Mouse (Mus musculus) layer of hippocampus, postnatal 36 days (tissue): ENCODE measurements around the gene Pik3ca. TPM values are rescaled to one million over a fixed set of nuclear protein-coding genes. Genes with fewer than 3 reads are reported as not detected.
A peak's percentile ranks its signal among the peaks of the same experiment; 100 is the strongest.

Source experiments
- DNase-seq, 2 experiments: peaks; one replicate each; pipeline ENCODE4 v3.0.0; 2022
- total RNA-seq, 2 experiments: library from RNA; stranded (reverse); gene quantifications; 2 replicates each; pipeline ENCODE4 v1.2.3; 2021

Gene Pik3ca
- total RNA-seq, 2 experiments from 2014 or later, result 51.1 to 53.8 TPM

DNA sequence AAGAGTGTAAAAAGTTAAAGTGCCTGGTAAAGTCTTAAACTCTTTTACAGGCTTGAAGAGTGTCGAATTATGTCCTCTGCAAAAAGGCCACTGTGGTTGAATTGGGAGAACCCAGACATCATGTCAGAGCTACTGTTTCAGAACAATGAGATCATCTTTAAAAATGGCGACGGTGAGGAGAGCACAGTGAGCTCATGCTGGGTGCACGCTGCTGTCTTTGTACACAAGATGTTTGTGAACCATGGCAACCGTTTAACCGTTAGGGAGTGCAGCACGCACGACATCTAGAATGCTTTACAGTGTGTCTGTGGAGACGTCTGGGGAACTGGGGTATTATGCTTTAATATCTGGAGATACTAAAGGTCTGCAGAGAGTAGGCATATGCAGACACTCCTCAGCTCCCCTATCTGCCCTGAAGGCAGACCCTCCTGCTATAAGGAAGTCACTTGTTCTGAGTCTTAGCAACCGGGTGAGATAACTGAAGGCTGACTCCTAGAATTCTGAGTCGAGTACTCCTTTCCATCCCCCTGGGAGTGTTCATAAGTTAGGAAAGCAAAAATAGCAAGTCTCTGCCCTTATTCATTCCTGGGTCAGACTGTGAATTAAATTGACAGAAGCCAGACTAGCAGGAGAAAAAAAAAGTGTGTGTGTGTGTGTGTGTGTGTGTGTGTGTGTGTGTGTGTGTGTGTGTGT lies 57.0 kb downstream of the Pik3ca start:
- no peak for DNase-seq

DNA sequence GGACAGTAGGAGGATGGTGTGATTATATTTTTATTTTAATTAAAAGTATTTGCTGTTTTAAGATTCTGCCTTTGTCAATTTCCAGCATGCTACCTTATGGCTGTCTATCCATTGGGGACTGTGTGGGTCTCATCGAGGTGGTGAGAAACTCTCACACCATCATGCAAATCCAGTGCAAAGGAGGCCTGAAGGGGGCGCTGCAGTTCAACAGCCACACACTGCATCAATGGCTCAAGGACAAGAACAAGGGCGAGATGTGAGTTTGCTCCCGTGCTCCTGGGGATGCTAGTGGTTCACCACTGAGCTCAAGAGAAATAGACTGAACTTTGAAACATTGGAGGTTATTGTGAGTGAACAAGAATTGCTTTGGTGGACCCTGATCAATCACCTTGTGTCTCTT lies 62.3 kb downstream of the Pik3ca start:
- DNase-seq, result no peak

DNA sequence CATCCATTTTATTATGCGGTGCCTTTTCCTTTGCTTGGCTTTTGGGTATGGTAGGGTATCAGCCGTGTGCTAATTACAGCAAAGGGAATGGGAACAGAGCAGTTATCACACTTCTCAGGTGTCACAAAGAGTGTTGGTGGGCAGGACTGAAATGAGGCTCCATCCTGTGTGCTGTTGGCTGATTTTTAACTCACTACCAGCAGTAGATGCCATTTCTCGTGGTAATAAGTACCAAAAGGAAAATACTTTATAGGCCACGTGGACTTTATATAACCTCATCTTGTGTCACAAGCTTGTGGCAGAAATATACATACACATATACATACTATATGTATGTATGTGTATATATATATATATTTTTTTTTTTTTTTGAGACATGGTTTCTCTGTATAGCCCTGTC lies 69.8 kb downstream of the Pik3ca start:
- no peak for DNase-seq

DNA sequence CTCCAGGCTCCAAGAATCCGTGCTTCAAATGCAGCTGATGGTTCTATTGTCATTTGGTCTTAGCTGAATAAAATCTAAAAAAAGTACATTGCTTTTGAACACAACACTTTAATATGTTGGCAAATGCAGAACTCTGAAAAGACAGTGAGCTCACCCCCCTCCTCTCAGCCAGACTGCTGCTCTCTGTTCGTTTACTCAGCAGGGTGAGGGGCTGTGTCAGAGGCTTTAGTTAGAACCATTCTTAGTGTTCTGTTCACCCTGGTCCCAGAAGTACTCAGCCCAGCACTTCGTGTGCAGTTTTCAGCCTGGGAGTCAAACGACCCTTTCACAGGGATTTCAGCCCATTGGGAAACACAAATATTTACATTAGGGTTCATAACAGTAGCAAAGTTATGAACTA lies 70.9 kb downstream of the Pik3ca start:
- no peak for DNase-seq

DNA sequence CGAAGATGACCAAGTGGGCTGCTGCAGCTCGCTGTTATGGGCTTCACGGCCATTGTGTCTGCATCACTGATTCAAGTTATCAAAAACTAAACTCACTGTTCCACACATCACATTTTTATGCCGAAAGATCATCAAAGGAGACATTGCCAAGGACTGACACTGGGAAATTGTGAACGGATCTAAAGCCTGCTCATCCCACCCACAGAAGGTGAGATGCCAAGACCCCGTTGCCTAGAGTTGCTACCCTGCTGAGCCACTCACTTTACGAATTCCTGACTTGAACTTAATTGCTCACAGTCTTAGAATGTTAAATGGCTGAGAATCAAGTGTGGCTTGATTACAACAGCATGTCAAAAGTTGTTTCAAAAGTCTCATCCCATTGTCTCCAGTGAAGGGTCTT lies 73.0 kb downstream of the Pik3ca start:
- no peak for DNase-seq

DNA sequence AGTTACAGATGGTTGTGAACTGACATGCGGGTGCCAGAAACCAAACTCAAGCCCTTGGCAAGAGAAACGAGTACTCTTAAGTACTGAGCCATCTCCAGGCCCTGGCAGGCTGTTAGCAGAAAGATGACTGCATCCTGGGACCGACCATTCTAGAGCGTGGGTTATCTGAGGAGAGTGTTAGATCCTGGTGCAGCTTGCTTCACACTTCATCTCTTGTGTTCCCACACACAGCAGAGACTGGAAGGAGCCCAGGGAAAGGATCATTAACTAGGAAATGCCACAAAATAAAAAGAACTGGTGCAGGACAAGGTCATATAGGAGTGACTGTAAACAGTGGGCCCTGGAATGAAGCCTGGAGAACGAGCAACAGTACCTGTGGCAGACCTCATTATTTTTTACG lies 73.6 kb downstream of the Pik3ca start:
- peak in 1 of 2 experiments; percentile 5 for DNase-seq

DNA sequence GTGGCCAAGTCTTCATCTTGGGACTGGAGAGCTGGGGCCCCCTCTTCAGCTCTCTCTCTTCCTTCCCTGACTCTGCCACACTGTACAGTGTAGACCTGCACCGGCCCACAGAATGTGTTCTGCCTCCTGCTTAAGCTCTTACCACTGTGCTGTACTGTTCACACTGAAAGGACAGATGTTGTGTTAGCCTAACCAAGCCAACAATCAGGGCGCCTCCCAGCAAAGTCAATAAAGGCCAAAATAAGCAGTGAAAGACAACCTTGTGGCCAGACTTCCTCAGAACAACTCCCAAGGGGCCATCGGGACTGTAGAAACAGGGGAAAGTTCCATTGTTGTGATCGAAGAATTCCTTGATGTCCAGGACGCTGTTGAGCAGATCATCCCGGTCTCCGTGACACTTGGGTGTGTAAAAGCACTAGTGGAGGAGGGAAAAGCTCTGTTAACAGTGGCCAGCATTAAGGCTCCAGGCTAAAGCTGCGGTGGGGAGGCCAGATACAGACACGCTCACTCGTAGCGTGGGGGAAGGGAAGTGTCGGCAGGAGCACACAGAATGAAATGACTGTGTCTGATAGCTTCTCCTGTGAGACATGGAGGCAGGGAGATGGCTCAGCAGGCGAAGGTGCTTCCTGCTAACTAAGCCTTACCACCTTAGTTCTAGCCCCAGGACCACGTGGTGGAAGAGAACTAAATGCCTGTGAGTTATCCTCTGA lies 74.9 kb downstream of the Pik3ca start:
- no peak for DNase-seq

DNA sequence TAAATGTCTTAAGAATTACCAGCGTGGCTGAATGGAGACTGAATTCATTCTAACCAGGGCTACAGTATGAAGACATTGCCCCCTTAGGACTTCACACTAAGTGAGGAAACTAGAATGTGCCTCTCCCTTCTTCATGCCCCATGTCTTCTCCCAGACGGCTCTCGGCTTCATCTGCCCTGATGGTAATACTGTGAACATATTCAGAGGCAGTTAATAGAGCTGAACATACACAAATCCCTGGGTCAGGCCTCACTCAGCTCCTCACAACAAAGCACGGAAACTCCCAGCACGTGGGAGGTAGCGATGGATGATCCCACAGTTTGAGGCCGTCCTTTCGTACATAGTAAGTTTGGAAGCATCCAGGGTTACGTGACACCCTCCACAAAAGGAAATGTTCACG lies 75.7 kb downstream of the Pik3ca start:
- DNase-seq, result no peak

DNA sequence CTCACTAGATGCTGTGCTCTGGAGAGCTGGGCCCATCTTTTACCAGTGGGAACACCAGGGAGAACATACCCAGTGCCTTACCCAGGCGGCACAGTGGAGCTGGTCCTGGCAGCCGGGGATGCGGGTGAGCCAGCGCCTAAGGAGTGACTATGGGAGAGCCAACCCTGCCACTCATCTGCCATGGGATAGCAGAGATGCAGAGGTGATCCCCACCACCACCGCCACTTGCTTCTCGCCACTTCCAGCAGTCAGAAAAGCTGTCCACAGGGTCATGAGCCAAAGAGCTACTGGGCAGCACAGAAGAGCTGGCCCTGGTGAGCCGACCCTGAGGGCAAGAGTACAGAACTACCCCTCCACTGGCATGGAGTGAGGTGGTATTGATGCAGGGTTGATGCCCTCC lies 82.5 kb downstream of the Pik3ca start:
- no peak for DNase-seq

DNA sequence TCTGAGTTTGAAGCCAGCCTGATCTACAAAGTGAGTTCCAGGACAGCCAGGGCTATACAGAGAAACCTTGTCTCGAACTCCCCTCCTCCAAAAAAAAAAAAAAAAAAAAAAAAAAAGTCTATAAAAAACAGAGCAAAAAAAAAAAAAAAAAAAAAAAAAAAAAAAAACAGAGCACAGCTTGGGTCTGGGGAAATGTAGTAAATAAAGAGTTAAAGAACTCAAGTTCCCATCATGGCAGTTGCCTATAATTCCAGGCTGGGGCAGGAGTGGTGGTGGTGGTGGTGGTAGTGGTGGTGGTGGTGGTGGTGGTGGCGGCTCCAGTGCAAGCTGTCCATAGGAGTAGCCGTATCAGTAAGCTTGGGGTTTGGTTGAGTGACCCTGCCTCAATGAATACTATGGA lies 85.6 kb downstream of the Pik3ca start:
- DNase-seq, result no peak

DNA sequence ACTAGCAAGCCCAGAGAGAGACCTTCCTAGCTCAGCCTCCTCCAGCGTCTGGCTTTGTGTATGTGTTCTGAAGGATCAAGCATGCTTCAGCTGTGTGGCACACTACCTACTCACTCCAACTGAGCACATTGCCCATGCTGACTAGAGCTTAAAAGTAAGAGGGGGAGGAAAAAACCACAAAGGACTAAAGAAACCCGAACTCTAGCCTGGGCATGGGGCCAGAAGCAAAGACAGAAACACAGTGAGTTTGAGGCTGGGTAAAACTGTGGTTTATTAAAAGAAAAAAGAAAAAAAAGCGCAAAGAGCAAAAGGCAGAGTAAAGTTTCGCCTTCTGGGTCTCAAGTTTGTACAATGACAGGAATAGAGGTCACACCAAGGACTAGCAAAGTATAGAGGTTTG lies 89.1 kb downstream of the Pik3ca start:
- no peak for DNase-seq

DNA sequence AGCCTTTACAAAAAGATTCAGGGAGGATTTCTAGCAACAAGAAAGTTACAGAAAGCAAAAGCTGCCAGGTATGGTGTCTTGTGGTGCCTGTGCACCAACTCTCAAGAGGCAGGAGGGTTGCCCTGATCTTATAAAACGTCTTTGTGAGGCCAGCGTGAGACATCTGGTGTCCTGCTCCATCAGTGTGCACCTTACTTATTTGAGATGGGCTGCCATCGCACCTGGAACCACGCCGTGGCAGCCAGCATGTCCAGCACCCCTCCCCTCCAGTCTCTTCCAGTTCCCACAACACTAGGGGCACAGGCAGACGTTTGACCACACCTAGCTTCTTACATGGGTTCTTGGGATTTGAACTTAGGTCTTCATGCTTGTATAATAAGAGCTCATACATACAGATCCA lies 90.7 kb downstream of the Pik3ca start:
- no peak for DNase-seq

DNA sequence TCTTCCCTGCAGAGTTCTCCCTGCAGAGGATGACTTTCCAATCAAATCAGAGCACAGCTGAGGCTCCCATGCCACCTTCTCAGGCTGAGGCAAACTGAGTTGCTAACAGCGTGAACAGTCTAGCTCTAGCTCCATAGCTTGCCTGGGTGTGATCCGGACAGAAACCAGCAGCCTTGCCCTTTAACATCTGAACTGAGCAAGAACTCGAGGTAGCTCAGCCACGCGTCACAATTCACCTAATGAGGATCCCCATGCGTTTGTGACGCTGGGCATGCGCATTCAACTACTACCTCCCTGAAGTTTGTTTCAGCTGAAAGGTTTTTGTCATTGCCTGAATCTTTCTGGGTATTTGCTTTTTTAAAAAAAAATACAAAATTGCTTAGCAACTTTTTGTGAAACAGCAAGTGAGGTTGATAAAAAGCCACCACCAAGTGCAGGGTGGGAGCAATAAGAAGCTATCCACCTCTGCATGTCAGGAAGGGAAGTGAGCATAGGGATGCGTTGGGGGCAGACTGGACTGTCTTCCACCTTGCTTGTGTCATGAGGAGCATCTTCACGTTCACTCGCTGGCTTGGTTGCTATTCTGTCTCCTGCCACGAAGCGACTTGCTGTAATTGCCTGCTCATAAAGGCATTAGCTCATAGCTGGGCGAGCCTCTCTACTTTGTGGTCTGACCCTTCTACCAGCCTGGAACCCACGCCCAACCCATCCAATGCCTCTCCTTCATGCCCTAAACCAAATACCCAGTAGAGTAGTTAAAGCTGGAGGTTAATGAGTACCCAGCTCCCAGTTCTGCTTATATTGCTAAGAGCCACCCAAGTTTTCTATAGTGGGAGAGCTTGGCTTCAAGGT lies 92.8 kb downstream of the Pik3ca start:
- no peak for DNase-seq

DNA sequence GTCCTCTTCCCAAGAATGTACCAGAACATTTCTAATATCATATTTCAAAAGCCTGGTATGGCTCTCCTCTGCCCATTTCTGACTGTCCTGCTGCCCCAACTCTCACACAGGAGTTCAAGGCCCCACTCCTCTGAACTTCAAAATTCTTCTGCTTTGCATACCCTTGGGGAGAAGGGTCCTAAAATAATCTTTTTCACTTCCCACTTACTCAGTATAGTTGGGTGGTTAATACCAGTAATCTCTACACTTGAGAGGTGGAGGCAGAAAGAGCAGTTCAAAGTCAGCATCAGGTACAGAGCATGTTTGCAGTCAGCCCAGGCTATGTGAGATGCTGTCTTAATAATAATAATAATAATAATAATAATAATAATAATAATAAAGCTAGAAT lies 93.5 kb downstream of the Pik3ca start:
- no peak for DNase-seq

DNA sequence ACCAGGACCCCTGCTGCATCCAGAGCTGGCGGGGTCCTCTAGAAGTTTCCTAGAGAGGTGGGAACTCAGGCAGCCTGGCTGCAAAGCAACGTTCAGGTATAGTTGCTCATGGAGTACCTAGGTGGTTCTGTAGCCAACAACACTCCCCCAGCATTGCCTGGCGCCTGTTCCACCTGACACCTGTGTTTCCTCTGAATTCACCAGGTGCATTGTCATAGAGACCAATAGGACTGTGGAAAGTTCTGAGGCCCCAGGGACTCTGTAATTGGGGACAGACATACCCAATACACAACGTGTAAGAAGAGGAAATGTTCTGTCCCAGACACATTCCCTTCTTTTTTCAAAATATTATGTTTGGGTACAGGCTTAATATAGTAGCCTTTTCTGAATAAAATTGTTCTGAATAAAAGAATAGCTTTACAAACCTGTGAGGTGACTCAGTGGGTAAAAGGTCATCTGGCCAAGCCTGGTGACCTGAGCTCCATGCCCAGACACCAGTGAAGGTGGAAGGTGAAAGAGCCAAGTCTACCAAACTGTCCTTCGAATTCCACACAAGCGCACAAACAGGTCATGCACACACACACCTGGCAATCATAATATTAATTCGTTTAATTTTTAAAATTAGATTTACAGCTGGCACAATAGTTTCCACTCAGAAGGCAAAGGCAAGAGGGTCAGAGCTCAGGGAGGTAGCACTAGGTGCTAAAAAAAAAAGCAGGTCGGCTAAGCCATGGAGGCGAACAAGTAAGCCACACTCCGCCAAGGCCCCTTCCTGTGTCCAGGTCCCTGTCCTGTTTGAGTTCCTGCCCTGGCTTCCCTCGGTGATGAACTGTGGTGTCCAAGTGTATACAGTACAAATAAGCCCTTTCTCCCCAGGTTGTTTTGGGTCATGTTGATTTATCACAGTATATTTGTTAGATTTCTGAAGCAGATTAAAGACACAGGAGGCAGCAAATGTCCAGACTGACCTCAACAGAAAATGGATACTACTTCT lies 94.9 kb downstream of the Pik3ca start, which contains the start of gene Kcnmb3:
Gene Kcnmb3, minus strand, starts transcription at position 135 of the 994 bp plus-strand sequence.
- DNase-seq, result no peak

DNA sequence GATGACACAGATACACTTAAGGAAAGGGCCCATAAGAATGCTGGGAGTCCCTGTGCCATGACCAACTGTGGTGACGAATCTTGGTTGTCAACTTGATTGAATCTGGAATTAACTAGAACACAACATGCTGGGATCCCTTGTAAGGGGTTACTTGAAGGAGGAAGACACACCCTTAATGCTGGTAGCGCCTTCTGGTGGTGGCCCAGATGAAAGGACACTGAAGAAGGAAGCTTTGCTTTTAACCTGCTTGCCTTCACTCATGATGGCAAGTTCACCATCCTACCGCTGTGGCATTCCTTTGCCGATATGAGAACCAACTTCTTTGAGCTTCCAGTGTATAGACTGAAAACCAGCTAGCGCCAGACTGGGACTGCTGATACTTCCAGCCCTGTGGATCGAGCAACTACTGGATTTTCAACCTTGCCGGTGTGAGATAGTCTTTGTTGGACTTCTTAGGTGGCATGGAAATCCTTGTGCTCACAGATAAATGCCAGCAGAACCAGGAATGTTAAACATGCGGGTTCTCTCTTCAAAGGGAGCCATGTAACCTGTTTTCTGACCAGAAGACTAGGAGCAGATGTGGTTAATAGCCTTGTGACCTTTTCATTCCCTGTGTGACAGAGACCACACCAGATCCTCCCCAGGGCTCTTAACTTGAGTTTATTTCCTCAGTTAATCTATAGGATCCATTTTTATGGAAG lies 97.1 kb downstream of the Pik3ca start:
- DNase-seq, result no peak

DNA sequence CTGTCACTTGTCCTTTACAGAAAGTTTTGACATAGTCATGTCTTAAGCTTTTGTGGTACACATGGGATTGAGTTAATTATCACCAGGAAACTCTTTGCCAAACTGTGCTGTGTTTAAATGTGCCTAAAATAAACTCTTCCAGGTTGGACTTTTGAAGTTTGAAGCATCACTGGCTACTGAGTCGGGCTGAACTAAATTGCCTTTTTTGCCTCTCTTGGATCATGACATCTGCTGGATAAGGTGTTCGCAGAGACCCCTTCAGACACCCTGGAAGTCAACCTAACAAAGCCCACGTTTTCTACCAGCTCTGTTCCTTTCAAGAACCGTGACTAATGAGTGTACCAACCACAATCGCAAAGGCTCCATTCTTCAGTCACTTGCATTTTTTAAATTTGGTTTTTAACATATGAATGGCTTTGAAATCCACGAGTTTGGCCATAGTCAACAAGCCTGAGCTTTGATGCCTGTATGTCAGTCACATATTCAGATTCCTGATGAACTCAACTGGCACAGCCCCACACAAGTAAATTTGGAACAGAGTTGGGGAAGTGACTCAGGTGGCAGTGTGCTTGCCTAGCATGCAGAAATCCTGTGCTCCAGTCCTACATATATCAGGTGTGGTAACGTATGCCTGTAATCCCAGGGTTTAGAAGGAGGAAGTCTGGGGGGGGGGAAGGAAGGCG lies 97.8 kb downstream of the Pik3ca start:
- DNase-seq, result no peak

DNA sequence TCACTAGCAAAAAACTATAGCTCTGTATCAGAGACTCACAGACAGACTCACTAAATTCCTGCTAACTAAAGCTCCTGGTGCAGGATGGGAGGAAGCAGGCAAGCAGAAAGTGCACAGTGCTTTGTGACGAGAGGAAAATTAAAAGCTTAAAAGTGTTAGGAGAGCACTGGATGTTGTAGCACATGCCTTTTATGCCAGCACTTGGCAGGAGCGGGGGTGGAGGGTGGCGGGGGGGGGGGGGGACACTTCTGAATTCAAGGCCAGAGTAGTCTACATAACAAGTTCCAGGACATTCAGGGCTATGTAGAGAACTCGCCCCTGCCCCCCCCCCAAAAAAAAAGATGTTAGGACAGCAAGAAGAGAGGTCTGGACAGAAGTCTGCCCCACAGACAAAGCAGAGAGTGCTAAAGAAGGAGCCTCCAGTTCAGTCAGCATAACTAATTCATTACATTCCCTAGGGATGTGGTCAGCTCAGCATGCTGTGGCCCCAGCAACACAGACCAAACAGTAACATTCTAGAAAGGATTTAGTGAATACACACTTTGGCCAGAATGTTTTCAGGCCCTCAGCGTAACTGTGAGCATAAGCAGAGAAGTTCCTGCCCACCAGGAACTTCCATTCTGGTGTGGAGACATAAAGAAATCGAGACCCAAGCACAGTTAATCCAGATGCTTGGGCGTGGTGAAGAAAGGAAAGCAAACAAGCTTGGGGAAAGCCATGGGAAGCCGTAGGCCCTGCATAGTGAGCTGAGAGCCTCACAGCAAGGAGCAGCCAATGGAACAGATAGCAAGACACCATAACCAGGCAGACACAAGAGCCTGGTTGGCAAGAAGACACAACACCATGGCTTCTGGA lies 98.6 kb downstream of the Pik3ca start:
- no peak for DNase-seq

DNA sequence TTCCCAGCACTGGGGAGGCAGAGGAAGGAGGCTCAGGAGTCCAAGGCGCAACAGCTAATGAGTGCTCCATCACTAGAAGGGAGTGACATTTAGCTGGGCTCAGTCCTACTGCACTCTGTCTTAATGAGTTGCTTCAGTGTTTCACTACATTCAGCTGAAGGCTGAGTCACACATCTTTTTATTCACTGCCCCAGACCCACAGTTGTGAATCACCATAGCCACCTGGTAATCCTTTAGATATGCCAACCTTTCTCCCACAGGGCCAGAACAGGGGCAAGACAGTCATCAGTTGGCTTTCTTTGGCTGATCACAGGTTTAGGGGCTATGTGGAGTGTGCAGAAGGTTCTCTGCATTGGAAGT lies 99.2 kb downstream of the Pik3ca start:
- DNase-seq, result no peak

DNA sequence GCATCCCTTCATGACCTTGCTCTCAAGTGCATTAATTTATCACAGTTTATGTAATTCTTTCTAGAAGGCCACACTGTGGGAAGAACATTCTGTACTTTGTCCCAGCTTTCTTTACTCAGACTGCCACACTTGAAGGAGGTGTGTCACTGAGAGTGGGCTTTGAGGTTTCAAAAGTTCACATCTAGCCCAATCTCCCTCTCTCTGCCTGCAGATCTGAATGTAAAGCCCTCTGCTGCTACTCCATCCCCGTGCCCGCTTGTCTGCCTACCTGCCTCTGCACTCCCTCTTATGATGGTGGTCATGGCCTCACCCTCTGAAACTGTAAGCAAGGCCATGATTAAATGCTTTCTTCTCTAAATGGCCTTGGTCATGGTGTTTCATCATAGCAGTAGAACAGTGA lies 102.9 kb downstream of the Pik3ca start:
- DNase-seq, result no peak
